Mouse (Mus musculus): ENCODE results near the gene Fgfr2.
"Not testable (repeated sequence)": the region's sequence is repeated elsewhere in the genome, so short reads cannot be mapped to it uniquely, and the experiment has no call there.

Gene Fgfr2

DNA sequence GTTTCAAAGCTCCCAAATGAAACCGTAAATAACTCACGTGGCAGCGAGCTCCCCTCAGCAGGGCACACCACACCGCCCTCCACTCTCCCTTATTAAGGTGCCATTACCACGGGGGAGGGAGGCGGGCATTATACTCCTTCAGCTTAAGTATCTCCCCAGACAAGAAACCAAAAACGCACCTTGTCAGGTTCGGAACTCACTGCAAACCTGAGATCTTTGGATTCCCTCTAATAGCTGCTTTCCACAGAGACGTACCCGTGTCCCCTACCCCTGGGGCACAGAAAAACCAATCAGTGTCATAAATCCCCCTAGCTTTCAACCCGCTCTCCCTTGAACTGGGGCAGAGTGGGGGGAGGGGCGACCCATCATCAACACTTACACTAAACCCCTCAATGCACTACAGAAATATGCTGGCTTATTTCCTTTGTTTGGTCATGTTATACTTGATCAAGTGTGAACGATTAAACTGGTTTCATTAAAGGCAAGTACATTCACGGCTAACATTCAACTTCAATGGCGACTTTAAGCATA, 2.9 kb downstream of the Fgfr2 start:
- DNase-seq (ENCODE audit: low read depth, low spot score) = no peak

DNA sequence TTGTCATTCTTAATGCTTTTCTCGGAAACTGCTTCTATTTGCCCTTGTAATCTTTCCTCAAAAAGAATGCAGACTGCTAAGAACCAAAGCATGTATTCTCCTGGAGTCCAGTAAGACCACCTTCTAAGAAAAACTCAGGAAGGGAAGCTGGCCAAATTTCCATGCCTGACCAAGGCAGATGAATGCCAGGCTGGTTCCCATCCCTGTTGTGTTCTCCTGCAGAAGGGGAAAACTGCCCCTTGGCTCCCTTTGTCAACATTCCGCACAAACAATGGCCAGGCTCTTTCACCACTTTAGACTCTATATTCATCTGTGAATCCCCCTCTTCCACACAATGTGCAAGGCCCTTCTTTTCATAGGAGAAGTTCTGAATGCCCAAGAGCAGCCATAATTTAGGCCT, 5.3 kb downstream of the Fgfr2 start:
- DNase-seq (ENCODE audit: low read depth, low spot score) = no peak

DNA sequence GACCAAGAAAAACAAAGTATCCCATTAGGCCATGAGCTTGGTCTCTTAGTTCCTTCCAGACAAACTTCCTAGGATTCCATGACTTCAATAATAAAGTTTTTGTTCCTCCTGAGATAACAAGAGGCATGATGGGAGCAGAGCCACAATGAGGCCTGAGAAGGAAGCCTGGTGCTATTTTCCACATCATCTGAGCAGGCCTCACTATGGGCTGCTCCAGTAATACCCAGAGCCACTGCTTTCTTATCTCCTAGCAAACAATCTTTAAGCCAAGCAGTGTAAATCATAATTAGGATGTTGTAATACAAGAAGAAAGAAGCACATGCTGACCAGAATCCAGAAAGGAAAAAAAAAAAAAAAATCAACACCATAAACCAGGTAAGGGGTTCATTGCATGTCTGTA, 6.6 kb downstream of the Fgfr2 start:
- no peak for DNase-seq (ENCODE audit: low read depth, low spot score)

DNA sequence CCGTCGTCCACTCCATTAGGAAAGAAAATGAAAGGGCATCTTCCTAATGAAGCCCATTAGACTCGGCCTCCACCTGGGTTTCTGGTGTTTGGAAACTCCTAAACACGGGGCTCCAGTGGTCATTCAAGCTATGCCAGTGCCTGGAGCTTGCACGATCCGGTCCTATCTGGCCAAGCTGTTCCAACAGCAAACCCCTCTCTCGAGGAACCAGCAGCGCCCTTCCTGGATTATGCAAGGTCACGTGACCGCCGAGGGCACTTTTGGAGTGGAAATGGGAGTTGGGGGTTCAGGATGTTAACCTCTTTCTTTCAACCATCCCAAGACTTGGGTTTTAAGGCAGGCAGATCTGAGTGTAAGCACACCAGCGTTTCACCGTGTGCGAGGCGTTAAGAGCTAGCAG, 7.3 kb downstream of the Fgfr2 start:
- no peak for DNase-seq (ENCODE audit: low read depth, low spot score)

DNA sequence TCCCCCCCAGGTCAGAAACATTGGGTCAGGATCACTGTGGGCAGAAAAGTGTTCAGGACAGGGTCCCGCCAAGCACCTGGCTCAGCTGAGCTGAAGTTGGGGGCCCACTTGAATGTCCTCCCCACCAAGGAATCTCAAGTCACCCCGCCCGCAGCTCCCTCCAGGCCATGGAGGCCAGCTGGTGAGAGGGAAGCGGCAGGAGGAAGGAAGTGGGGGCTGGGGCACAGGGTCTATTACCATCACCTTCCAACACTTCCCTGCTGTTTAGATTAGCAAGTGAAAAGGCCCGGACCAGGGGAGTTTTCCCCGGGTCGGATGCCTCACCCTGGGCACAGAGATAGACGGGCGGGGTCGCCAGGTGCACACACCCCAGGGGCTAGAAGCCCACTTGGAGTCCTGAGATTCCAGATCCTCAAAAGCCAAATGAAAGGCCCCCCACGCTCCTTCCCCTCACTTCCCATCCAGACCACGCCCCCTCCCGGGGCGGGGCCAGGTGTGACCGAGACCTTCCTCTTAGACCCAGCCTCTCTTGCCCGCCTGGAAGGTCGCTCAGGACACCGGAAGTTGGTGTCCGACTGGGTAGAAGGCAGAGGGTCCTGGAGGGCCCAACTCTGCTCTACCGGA, 8.2 kb downstream of the Fgfr2 start:
- DNase-seq (ENCODE audit: low read depth, low spot score) = no peak

DNA sequence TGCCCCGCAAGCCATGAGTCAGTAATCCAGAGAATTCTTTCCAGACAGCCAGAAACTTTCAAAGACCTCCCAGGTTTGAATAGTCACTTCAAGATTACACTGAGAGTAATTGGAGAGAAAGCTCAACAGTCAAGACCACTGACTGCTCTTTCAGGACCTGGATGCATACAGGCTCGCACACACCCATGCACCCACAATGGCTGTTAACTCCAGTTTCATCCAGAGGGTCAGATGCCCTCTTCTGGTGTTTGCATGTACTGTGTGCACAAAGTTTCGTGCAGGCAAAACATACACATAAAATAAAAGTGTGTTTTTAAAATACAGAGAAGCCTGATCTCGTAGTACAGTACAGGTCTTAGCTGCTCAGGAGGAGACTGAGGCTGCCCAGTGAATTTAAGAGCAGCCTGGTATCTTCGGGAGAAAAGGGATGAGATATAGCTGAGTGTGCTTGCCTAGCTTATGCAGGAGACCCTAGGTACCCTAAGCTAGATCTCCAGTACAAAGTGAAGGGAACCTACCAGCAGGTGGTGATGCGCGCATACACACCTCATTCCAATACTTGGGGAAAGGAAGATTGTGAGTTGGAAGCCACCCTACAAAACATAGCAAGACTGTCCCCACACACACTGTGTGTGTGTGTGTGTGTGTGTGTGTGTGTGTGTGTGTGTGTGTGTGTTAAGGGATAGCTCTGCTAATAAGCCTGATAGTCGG, 9.8 kb downstream of the Fgfr2 start:
- DNase-seq (ENCODE audit: low read depth, low spot score) = no peak

DNA sequence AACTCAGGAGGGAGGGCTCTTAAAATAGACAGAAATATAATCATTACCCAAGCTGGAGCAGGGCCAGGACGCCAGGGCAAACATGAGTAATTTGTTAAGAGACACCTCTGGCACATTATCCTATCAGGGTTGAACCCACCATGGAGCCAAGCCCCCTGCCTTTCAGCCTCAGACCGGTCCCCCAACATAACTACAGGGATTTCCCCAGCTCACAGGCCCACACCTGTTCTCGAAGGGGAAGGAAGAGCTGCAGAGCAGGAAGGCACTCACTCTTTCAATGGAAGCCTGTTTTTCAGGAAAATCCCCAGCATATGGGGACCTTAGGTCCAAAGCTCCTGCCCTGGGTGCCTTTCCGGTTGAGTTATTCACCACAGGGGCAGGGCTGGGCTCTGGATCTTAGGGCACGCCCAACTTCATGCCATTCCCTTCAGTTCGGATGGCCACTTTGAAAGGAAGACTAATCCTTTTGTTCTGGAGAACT, 10.8 kb downstream of the Fgfr2 start:
- DNase-seq (ENCODE audit: low read depth, low spot score) = no peak

DNA sequence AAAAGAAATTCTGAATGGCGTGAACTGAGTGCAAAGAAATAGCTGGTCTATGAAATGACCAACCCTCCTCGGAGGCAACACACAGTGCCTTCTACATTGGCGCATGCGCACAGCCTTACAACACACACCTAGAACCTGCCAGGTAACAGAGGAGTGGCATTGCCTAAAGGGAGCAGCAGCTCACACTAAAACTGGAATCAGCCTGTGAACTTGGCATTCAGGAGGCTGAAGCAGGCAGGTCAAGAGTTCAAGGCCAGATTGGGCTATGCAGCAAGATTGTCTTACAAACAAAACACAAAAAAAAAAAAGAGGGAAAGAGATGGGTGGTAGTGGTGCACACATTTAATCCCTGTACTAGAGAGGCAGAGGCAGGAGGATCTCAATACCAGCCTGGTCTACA, 13.7 kb downstream of the Fgfr2 start:
- no peak for DNase-seq (ENCODE audit: low read depth, low spot score)

DNA sequence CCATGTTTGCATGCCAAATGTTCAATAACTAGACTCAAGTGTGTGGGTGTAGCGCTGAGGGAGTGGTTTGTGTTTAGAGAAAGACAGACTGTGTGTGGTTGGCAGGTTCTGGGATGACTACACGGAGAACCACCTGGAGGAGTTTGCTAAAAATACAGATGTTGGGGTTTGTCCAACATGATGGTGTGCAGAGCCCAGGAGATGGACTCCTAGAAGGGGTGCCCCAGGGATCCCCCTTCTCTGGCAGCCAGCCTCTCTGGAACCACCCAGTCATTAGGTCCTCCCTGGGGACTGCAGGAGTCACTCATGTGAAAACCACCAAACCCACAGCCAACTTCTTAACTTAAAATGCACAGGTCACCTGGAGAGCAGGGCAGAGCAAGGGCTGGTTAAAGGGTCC, 14.5 kb downstream of the Fgfr2 start:
- DNase-seq (ENCODE audit: low read depth, low spot score) = no peak

DNA sequence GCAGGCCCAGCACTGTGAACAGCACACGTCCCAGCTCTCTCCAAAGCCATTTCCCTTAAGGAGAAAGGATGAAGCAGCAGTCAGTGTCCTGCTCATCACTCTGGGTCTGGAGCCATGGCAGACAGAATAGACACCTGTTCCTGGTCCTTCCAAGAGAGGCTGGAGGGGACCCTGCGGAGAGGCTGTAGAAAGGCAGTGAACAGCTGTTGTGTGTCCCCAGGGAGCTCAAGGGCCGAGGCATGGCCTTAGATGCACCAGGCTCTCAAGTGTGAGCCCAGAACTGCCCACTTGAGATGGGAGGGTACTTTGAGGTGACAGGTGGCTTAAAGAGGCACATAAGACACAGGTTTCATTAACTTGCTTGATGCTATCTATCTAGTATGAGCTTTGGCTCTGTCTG, 20.6 kb downstream of the Fgfr2 start:
- no peak for DNase-seq (ENCODE audit: low read depth, low spot score)

DNA sequence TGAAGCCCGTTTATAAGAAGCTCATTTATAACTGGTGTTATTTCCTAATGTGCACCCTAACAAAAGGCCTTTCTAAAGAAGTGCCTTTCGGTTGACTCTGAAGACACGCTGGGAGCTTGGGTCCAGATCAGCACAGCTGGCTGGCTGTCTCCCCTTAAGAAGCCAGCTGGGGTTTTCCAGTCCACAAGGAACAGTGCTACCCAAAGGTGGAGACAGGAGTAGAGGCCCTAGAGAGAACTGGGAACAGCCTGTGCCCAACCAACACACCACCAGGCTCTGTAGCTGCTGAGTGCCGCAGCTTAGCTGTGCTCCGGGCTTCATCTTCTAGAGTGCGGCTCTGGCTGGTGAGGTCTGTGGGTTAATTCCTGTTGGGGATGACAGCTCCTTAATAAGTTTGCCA, 22.1 kb downstream of the Fgfr2 start:
- no peak for DNase-seq (ENCODE audit: low read depth, low spot score)

DNA sequence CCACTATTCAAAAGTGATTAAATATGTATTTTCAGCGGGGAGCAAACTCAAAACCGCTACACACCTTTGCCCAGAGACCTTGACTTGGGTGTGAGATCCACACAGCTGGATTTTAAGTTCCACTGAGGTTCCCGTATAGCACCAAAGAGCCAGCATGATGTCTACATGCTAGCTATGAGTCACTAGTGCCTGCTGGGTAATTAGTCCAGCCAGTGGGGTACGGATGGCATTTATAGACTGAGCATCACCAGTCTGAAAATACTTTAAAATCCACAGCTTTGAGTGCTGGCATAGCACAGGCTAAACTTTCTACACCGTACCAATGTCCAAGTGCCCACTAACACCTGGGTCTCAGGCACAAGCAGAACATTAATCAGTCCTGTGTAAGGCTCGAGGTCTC, 23.0 kb downstream of the Fgfr2 start:
- no peak for DNase-seq (ENCODE audit: low read depth, low spot score)

DNA sequence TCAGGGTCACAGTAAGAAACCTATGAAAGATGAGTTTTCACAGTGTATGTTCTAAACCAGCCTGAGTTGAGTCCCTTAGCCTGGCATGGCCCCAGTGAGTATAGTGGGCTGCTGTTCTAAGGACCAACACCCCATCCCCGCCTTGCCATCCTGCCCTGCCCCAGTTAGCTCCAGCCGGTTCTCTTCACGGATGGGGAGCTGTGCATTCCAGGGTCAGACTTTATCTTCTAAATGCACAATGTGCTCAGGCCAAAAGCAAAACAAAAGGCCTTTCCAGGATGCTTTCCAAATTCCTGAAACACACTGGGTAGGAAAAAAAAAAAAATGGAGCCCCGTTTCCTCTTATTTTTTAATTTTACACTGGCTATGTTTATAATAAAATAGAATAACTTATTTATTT, 23.9 kb downstream of the Fgfr2 start:
- no peak for DNase-seq (ENCODE audit: low read depth, low spot score)

DNA sequence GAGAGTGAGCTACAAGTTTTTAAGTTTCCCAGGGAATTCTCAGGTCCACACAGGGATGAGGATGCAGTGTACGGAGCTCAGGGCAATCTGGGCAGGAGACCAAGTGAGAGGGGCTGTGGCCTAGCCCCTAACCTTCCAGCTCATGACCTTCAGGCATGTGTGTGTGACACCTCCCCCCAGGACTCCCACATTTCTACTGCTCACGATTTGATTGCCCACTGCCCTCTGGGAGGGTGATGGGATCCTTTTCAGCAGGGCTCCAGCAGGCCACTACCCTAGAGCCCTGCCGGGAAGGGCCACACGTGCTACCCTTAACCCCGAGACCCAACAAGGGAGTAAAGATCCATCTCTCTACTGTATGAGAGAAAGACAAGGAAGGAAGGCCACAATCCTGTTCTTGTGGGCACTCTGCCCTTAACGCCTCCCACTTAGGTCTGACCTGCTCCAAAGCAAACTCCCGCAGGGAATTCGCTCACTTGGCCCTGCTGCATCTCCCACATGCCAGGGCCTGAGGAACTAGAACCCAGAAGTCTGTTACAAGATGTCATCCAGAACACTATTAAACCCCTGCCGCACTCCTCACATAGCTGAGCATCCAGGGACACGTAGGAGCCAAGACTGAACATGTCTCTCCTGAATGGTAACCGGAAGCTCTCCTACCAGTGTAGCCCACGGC, 24.9 kb downstream of the Fgfr2 start:
- DNase-seq (ENCODE audit: low read depth, low spot score) = no peak

DNA sequence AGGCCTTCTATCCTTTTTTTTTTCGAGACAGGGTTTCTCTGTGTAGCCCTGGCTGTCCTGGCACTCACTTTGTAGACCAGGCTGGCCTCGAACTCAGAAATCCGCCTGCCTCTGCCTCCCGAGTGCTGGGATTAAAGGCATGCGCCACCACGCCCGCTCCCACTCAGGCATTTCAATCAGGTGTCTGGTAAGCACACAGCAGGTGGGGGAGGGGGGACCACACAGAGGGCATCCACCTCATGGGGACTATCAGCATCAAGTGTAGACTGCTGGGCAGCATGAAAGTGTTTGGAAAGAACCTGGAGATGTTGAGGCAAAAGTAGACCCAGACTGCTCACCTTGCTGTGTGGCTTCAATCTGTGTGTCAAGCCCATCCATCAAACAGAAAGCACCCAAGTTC, 27.5 kb downstream of the Fgfr2 start:
- not testable (repeated sequence) for DNase-seq (ENCODE audit: low read depth, low spot score)

DNA sequence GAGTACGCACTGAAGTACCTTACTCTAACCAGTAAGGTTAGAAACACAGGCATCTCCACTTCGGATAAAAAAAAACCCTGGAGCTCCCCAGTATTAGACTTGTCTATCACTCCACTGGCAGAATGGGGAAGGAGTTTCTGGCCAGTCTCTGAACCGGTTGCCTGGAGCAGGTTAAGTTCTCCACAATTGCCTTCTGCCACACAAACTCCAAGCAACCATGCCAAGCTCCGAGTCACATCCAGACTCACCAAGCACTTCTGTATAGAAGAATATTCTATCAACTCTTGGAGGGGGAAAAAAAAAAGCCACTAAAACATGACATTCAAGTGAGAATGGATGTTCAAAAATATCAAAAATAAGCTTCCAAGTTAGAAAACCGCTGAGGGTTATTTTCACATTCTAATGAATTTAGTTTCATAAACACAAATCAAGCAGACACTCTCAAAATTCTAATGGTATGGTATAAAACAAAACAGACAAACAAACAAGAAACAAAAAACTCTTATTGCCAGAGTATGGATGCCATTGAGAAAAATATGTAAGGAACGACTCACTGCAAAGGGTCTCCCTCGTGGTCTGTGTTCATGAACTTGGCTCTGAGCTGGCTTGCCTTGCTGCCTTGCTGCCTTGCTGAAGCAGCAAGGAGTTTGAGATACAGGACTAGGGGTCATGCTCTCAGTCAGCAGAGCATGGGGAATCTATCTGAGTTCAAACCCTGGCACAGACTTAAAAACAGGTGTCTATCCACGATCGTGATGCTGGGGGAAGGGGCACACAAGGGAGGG, 28.2 kb downstream of the Fgfr2 start:
- DNase-seq (ENCODE audit: low read depth, low spot score) = no peak

DNA sequence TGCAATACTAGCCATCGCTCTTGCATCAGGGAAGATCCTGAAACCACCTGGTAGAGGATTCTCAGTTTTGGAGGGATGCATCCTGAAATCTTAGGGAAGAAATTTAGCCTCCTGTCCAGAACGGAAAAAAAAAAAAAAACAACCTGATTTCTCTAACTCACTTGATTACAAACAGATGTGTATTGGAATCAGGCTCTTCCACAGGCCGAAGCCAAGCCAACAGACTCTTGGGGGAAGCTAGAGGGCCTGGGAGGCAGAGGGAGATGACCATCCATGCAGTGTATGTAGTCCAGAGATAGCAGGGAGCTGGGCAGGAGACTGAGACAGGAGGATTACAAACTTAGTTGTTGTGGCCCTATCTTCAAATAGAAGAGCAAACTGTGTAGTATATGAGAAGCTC, 29.0 kb downstream of the Fgfr2 start:
- no peak for DNase-seq (ENCODE audit: low read depth, low spot score)

DNA sequence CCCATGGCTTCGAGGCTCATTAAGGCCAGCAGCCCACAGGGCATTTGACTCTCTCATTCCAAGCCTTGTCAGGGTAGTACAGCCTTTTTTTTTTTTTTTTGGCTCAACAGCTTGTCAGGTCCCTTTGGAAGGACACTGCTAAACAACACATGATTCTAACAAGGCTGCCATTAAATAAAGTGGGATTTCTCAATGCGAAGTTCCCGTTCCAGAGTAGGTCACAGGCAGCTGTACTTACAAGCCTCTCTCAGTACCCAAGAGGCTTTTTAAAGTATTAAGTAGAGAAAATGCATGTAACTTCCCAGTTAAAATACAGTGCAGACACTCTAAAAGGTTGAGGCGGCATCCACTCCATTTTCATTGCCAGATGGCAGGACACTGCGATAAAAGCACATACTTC, 29.4 kb downstream of the Fgfr2 start:
- DNase-seq (ENCODE audit: low read depth, low spot score) = no peak

DNA sequence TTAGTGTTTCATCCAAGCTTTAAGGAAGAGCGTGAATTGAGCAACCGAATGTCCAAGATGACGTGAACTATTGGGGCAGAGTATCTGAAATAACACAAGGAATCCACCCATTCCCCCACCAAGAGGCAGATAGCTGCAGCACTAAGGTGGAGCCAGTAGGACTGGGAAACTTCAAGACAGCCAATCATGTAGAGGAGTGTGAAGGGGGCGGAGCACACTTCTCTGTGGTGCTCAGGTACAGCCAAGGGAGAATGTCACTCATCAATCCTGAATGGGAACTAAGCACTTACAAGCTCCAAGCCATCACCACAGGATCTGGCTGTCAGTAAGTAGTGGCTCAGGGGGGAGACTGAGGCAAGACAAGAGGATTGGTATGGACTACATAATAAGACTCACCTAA, 32.5 kb downstream of the Fgfr2 start:
- no peak for DNase-seq (ENCODE audit: low read depth, low spot score)

DNA sequence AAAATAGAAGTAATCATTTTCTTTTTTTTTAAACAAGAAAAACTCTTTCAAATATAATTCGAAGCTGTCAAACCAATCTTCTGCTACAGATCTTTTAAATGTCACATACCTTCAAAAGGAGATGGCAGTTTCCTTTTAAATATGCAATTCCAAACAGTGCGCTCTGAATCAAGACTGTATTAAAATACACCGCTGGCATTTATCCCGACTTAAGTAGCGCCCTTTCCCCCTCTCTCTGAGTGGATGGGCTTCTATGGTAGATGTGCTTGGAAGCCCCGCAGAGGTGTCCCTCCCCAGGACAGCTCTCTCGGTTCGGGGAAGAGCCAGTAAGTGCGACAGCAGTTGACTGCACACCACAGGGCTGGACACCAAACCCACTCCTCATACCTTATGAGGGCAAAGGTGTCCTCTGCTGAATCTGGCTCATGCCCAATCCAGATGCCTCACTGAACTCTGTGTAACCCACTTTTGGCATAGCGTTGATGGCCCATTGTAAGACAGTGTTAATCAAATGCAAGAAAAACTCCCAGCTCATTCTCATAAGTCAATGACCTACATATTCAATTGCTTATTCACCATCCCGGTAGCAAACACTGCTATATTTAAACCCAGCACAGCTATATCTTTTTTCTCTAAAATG, 33.4 kb downstream of the Fgfr2 start:
- no peak for DNase-seq (ENCODE audit: low read depth, low spot score)

DNA sequence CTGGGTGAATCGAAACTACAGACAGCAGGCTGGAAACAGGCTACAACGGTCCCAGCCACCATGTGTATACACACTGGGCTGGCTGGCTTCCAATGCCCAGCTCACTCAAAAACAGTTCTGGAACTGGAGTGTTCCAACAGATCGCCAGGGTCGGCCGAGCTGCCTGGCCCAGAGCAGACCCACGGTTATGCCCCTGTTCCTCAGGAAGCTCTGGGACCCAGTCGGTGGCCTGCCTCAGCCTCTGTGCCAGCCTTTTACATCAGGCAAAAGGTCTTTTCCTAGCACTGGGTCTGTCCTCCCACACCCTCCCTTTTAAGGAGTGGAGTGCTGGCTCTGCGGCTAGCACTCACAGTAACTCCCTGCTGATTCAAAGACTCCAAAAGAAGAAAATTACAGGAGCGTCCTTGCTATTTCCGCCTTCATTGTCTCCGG, 34.3 kb downstream of the Fgfr2 start:
- DNase-seq (ENCODE audit: low read depth, low spot score) = peak; percentile 51
